Mouse (Mus musculus) E14TG2a.4 (cell line): ENCODE measurements at regions not wholly inside any gene's neighbourhood (a gene's known extent, or its start where the extent isn't known, plus 50 kb on each side); places are given as distances from the start of the nearest gene placed in this dataset.

Source experiments
- H3K27me3 ChIP-seq: 2 replicates; pipeline ENCODE4 v1.6.1; 2014; ENCODE audit warnings: low read length, control low read depth; ENCODE audit not compliant: insufficient read depth
- H3K36me3 ChIP-seq: 2 replicates; pipeline ENCODE4 v1.6.1; 2014; ENCODE audit warnings: low read length, control low read depth; ENCODE audit not compliant: insufficient read depth
- H3K4me1 ChIP-seq: replicated peaks from 2 replicates; pipeline ENCODE4 v1.6.1; 2014; ENCODE audit warnings: low read depth, low read length, control low read depth
- H3K4me3 ChIP-seq: replicated peaks from 2 replicates; pipeline ENCODE4 v1.5.1; 2014; ENCODE audit warnings: mild to moderate bottlenecking, low read length
- H3K9me3 ChIP-seq: 2 replicates; pipeline ENCODE4 v1.6.1; 2014; ENCODE audit warnings: low read length, control low read depth
- CTCF ChIP-seq: conservative IDR thresholded peaks from 2 replicates; pipeline ENCODE4 v1.5.1; 2014; ENCODE audit warnings: low read length
- NANOG ChIP-seq: IDR thresholded peaks from 2 replicates; pipeline ENCODE4 v1.6.1; 2014; ENCODE audit warnings: borderline replicate concordance, low read length, mixed read lengths
- POU5F1 ChIP-seq: IDR thresholded peaks from 2 replicates; pipeline ENCODE4 v1.6.1; 2014; ENCODE audit warnings: low read length, borderline replicate concordance

DNA sequence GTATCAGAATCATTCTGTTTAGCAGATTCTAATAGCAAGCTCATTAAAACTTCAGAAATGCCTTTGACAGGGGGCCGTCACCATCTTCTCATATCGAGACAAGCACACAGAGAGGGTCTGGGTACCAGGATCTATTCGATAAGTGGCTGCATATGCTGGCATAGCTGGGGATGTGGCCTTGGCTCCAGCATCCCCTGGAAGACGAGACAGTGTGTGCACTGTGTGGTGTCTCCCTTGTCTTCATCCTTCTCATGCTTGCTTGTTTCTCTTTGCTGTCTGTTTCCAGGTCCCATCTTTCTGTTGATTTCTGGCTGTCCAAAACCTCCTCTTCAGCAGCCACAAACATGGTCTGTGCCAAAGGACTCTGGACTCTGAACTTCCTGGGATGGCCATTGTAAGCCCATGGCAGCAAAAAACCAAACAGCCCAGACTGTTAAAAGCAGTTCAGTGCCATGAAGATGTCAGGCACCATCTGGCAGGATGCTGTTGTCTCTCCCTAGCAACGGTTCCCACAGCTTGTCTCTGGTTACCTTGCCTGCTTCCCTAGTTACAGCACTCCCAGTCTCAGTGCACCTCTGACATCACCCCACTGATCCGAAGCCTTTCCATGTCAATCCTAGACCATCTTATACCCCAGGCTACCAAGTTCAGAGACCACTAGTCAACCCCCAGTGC lies 56.5 kb downstream of the Kctd12 start:
- Histone ChIP-seq H3K4me1 (no peaks in the 10 kb centered on the region), H3K9me3 (no peaks in the 10 kb centered on the region), H3K36me3 (no peaks in the 10 kb centered on the region), H3K27me3 (no peaks in the 10 kb centered on the region), H3K4me3 (no peak overlapping the region)
- TF ChIP-seq CTCF (no peak), POU5F1 (no peak), NANOG (no peak)

DNA sequence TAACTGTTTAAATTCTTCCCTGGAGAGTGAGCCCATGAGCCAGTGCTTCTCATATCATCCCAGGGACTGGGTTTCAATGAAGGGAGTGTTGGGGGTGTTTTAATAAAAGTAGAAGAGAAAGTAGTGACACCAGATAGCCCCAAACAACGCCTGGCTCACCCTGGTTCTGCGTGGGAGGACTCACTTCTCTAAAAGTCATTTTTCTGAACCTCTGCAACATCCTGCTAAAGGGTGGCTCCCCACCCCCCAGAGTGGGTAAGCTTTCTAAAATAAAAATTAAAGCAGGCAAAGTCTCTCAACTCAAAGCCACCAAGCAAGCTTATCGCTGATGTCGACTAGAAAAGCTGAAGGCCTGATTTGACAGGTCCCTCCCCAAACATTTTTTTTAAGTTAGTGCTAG lies 57.8 kb downstream of the Kctd12 start:
- TF ChIP-seq NANOG (no peak), CTCF (no peak), POU5F1 (no peak)
- no peaks in the 10 kb centered on the region for H3K36me3 ChIP-seq

GRCm38 (mm10) chr14:102922496-102922993 lies 59.9 kb downstream of the Kctd12 start:
- Histone ChIP-seq H3K9me3 (no peaks in the 10 kb centered on the region), H3K4me1 (no peaks in the 10 kb centered on the region), H3K4me3 (no peak overlapping the region), H3K27me3 (no peaks in the 10 kb centered on the region), H3K36me3 (no peaks in the 10 kb centered on the region)
- TF ChIP-seq NANOG (no peak), POU5F1 (no peak)

More for the DNA sequence above, 57.8 kb downstream of the Kctd12 start:
- Histone ChIP-seq H3K27me3 (no peaks in the 10 kb centered on the region), H3K4me3 (no peak overlapping the region), H3K9me3 (no peaks in the 10 kb centered on the region), H3K4me1 (no peaks in the 10 kb centered on the region)

DNA sequence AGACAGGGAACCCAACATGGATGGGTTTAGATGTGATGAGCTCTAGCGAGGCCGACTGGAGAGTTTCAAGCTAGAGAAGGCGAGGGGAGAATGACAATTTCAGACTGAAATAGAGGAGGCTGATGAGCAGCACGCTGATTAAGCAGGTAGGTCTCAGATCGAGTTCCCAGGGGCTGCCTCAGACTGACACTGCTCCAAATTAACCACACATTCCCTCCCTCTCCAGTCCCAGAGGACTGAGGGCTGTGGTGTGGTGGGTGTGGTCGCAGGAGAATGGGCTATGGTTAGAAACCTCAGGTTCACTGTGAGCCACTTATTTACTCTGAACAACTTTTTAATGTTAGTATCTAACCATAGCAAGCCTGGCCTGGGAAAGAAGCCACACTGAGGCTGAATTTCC lies 62.0 kb downstream of the Kctd12 start:
- TF ChIP-seq NANOG (no peak), CTCF (no peak), POU5F1 (no peak)
- Histone ChIP-seq H3K36me3 (no peaks in the 10 kb centered on the region), H3K4me1 (no peaks in the 10 kb centered on the region), H3K9me3 (peaks cover 6% of the 10 kb centered on the region; the same call in 1 of the 2 replicates), H3K27me3 (no peaks in the 10 kb centered on the region), H3K4me3 (no peak overlapping the region)

GRCm38 (mm10) chr14:102919261-102919801 lies 63.1 kb downstream of the Kctd12 start:
- Histone ChIP-seq H3K27me3 (no peaks in the 10 kb centered on the region), H3K4me3 (no peak overlapping the region), H3K9me3 (peaks cover 6% of the 10 kb centered on the region; the same call in 1 of the 2 replicates), H3K4me1 (no peaks in the 10 kb centered on the region), H3K36me3 (no peaks in the 10 kb centered on the region)
- TF ChIP-seq CTCF (no peak), NANOG (no peak), POU5F1 (no peak)

DNA sequence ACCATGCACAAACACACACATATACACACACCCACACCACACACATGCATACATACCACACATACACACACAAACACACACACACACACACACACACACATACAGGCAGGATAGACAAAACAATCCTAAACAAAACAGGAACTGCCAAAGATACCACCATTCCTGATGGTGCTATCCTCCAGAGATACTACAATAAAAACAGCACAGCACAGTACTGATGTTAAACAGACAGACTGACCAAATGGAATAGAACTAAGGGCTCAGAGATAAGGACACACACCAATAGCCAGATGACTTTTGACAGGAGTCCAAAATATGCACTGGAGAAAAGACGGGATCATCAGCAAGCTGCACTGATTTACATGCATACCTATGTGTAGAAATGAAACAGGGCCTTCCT lies 64.5 kb downstream of the Kctd12 start:
- H3K4me1 ChIP-seq: no peaks in the 10 kb centered on the region
- TF ChIP-seq CTCF (no peak), NANOG (no peak), POU5F1 (no peak)
- no peaks in the 10 kb centered on the region for H3K36me3 ChIP-seq
- H3K4me3 ChIP-seq: no peak overlapping the region
- H3K27me3 ChIP-seq: no peaks in the 10 kb centered on the region
- peaks cover 6% of the 10 kb centered on the region; the same call in 1 of the 2 replicates for H3K9me3 ChIP-seq

- H3K4me1 ChIP-seq: no peaks in the 10 kb centered on the region
- no peaks in the 10 kb centered on the region for H3K27me3 ChIP-seq
- peaks cover 6% of the 10 kb centered on the region; the same call in 1 of the 2 replicates for H3K9me3 ChIP-seq
- H3K4me3 ChIP-seq: no peak overlapping the region
- TF ChIP-seq CTCF (no peak), POU5F1 (no peak), NANOG (no peak)
- H3K36me3 ChIP-seq: no peaks in the 10 kb centered on the region
These were observed 66.5 kb downstream of the Kctd12 start for GRCm38 (mm10) chr14:102915918-102916317.

DNA sequence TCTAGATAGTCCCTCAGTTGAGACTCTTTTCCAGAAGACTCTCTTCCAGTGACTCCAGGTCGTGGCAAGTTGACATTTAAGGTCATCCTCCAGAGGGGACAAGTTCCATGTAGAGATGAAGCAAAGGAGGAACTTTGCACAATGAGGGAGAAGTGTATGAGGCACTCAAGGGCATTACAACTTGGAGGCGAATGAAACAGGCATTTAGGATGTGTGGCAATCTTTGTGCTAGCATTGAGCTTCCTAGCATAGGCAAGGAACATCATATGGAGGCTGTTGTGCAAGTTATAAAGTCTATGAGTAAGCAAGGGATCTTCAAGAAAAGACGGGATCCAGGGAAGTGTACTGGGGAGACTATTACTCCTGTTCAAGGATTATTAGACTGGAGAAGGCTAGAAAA lies 70.9 kb downstream of the Kctd12 start:
- Histone ChIP-seq H3K4me1 (no peaks in the 10 kb centered on the region), H3K4me3 (no peak overlapping the region)
- TF ChIP-seq CTCF (no peak), NANOG (no peak), POU5F1 (no peak)

GRCm38 (mm10) chr14:102908990-102909389 lies 73.4 kb downstream of the Kctd12 start:
- H3K36me3 ChIP-seq: no peaks in the 10 kb centered on the region
- no peak overlapping the region for H3K4me3 ChIP-seq
- H3K9me3 ChIP-seq: no peaks in the 10 kb centered on the region
- H3K4me1 ChIP-seq: no peaks in the 10 kb centered on the region
- no peaks in the 10 kb centered on the region for H3K27me3 ChIP-seq
- TF ChIP-seq CTCF (no peak), POU5F1 (no peak), NANOG (no peak)

More for the DNA sequence above, 70.9 kb downstream of the Kctd12 start:
- Histone ChIP-seq H3K9me3 (peaks cover 6% of the 10 kb centered on the region; the same call in 1 of the 2 replicates), H3K27me3 (no peaks in the 10 kb centered on the region), H3K36me3 (no peaks in the 10 kb centered on the region)
